Mouse (Mus musculus) cerebellum, postnatal 25 days (tissue): Measurements from ENCODE around the gene Lpin2.
A peak's percentile ranks its signal among the peaks of the same experiment; 100 is the strongest.

Source experiments
- DNase-seq, 2 experiments: peaks; one replicate each; pipeline ENCODE4 v3.0.0; 2021; ENCODE audit warnings: mixed read lengths in 2 of 2

Gene Lpin2

GRCm38 (mm10) chr17:71182211-71182721, at the start of gene Lpin2:
Lpin2 (plus strand) TSS chr17:71182560.
- DNase-seq: no peak

- no peak for DNase-seq
Observed at GRCm38 (mm10) chr17:71132856-71133439, 49.4 kb upstream of the Lpin2 start.

- peak; percentile 13 to 30 for DNase-seq
Observed at GRCm38 (mm10) chr17:71134441-71134955, 47.9 kb upstream of the Lpin2 start.

- no peak for DNase-seq
Observed at GRCm38 (mm10) chr17:71135108-71135507, 47.3 kb upstream of the Lpin2 start.

- DNase-seq: no peak
Observed at GRCm38 (mm10) chr17:71135866-71136265, 46.5 kb upstream of the Lpin2 start.

GRCm38 (mm10) chr17:71136384-71137333, 45.7 kb upstream of the Lpin2 start:
- no peak for DNase-seq

GRCm38 (mm10) chr17:71137334-71137721, 45.0 kb upstream of the Lpin2 start:
- no peak for DNase-seq

- DNase-seq: no peak
Observed at GRCm38 (mm10) chr17:71142068-71142467, 40.3 kb upstream of the Lpin2 start.

GRCm38 (mm10) chr17:71143155-71143554, 39.2 kb upstream of the Lpin2 start:
- no peak for DNase-seq

GRCm38 (mm10) chr17:71144322-71145116, 37.8 kb upstream of the Lpin2 start:
- DNase-seq: no peak

GRCm38 (mm10) chr17:71145248-71145961, 37.0 kb upstream of the Lpin2 start:
- no peak for DNase-seq

- DNase-seq: no peak
Observed at GRCm38 (mm10) chr17:71153356-71153755, 29.0 kb upstream of the Lpin2 start.

- no peak for DNase-seq
Observed at GRCm38 (mm10) chr17:71155271-71155670, 27.1 kb upstream of the Lpin2 start.

- DNase-seq: no peak
Observed at GRCm38 (mm10) chr17:71159152-71159567, 23.2 kb upstream of the Lpin2 start.

GRCm38 (mm10) chr17:71159720-71160119, 22.6 kb upstream of the Lpin2 start:
- no peak for DNase-seq

GRCm38 (mm10) chr17:71160244-71160995, 21.9 kb upstream of the Lpin2 start:
- no peak for DNase-seq

- DNase-seq: no peak
Observed at GRCm38 (mm10) chr17:71164991-71165390, 17.4 kb upstream of the Lpin2 start.

- no peak for DNase-seq
Observed at GRCm38 (mm10) chr17:71168205-71168815, 14.1 kb upstream of the Lpin2 start.

GRCm38 (mm10) chr17:71168846-71169245, 13.5 kb upstream of the Lpin2 start:
- no peak for DNase-seq

- DNase-seq: no peak
Observed at GRCm38 (mm10) chr17:71169639-71170038, 12.7 kb upstream of the Lpin2 start.

- no peak for DNase-seq
Observed at GRCm38 (mm10) chr17:71171161-71171560, 11.2 kb upstream of the Lpin2 start.
